Mouse (Mus musculus) ovary, adult 18-20 months (tissue): ENCODE measurements around the gene St14.

ENCODE experiments used
- DNase-seq: peaks from one replicate; pipeline ENCODE4 v3.0.0; 2022; ENCODE audit warnings: low spot score, mixed read lengths

The St14 gene

GRCm38 (mm10) chr9:31122464-31123030, 9.1 kb downstream of the St14 start:
- no peak for DNase-seq

DNA sequence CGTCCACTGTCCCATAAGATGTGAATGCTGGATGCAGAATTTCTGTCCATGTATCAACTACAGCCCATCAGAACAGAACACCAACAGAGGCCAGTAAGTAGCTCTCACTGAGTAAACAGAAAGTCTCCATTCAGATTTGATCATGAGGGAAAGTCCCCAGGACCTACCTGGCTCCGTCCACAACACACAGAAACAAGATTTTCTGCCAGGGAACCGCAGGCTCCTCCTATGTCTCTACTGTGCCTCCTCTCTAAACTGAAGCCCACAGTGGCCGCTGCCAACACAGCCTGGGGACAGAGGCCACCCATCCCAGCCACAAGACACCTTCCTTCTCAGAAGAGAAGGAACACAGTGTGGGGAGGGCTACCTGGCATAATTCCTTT, 11.1 kb downstream of the St14 start:
- no peak for DNase-seq

DNA sequence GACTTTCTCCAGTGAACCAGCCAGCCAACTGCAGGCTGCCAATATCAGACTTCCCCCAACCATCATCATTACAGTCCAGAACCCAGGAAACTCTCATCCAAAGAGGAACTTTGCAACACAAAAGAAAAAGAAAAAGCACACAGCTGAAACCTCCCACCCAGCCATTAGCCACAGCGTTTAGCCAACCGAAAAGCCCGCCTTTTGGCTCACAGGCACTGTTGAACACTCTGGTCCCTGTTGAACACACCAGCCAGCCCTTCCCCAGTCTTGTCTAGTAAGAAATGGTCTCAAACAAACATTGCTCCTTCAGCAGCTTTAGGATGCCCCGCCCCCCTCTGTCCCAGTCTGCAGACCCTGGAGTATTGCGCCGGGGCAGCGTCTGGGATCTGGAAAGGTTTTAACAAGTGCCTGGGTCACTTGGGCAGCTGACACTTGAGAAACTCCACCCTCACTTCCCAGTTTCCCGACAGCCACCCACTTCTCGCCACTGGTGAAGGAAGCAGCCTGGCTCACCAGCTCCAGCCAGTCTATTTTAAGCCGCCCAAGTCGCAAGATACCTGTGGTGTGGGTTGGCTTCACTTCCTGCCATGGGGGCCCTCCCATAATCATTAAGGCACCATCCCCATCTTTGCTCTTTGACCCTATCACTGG, 11.6 kb downstream of the St14 start:
- DNase-seq, result no peak

- no peak for DNase-seq
Observed at GRCm38 (mm10) chr9:31119405-31119804, 12.2 kb downstream of the St14 start.

- DNase-seq, result no peak
Observed at GRCm38 (mm10) chr9:31118520-31119298, 12.9 kb downstream of the St14 start.

DNA sequence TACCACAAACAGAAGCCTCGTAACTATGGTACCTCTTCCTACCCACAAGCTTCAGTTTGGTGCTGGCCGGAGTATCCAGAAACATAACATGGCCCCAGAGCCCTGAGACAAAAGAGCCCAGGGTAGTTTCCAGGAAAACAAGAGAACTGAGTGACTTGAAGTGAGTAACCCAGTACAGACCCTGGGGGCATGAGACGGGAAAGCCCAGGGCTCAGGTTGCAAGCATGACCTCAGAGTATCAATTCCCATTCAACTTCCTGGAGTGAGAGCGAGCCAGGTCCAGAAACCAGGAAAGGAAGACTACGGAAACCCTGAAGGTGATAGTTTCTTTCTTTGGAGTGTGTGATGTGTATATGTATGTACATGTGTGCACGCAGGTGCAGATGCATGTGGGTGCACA, 14.2 kb downstream of the St14 start:
- no peak for DNase-seq

- no peak for DNase-seq
Observed at GRCm38 (mm10) chr9:31117088-31117487, 14.6 kb downstream of the St14 start.

DNA sequence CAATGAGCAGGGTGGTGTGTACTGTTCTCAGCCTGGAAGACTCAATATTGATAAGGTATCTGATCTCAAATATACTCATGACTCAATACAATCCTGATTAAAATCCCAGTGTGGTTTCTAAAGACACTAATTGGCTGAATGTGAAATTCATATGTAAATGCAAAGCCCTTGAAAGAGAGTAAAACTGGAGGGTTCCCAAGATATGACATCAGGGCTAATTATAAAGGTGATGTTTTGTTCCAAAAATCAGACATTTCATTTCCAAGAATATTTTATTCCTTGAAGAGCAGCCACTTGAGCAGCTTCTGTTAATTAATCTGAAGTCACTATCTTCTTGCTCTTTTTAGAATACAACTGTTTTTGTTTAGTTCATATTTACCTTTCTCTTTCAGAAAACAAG, 16.1 kb downstream of the St14 start:
- no peak for DNase-seq

- DNase-seq, result no peak
Observed at GRCm38 (mm10) chr9:31108464-31108863, 23.2 kb downstream of the St14 start.

DNA sequence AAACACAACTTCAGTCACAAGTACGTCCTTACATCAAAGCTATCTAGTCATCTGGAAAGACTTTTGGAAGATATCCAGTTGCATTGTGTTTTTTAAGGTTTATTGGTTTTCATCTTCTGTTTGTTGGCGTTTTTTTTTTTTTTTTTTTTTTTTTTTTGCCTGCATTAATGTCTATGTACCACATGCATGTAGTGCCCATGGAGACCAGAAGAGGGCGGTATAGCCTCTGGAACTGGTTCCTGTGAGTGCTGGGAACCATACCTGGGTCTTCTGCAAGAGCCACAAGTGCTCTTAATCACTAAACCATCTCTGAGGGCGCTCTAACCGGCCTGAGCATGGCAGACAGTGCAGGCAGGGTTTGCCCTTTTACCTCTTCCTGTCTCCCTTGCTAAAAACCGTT, 33.5 kb downstream of the St14 start:
- DNase-seq, result no peak

GRCm38 (mm10) chr9:31097088-31098082, 34.3 kb downstream of the St14 start:
- no peak for DNase-seq

DNA sequence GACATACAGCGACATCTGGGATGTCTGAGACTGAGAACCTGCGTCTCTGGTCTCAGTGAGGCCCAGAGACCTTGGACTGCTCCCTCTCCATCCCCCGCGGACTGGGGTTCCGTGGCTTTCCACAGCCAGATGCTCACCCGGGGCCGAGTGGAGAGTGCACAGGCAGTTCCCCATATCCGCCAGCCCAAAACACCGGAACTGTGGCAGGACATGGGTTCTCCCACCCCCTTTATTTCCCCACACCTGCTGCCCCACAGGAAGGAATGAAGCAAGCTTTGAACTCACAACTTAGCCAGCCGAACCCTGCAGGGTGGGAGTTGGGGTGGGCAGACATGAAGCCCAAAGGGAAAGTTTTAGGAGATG, 38.8 kb downstream of the St14 start:
- no peak for DNase-seq

GRCm38 (mm10) chr9:31092111-31092832, 39.4 kb downstream of the St14 start:
- no peak for DNase-seq

DNA sequence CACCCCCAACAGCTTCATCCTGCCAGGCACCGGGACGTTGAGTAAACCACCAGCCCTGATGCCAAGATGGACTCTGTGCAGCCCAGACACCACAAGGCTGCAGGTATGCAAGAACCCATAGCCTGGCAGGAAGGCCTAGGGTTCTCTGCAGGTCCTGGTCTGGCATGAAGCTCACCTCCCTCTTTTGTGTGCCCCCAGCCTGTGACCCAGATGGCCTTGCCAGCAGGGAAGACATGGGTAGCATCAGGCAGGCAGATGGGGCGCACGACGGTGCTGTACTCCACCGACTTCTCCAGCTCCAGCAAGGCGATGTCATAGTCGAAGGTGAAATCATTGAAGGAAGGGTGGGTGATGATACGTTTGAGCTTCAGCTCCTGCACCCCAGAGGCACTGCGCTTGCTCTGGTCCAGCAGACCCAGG, 40.5 kb downstream of the St14 start:
- no peak for DNase-seq

DNA sequence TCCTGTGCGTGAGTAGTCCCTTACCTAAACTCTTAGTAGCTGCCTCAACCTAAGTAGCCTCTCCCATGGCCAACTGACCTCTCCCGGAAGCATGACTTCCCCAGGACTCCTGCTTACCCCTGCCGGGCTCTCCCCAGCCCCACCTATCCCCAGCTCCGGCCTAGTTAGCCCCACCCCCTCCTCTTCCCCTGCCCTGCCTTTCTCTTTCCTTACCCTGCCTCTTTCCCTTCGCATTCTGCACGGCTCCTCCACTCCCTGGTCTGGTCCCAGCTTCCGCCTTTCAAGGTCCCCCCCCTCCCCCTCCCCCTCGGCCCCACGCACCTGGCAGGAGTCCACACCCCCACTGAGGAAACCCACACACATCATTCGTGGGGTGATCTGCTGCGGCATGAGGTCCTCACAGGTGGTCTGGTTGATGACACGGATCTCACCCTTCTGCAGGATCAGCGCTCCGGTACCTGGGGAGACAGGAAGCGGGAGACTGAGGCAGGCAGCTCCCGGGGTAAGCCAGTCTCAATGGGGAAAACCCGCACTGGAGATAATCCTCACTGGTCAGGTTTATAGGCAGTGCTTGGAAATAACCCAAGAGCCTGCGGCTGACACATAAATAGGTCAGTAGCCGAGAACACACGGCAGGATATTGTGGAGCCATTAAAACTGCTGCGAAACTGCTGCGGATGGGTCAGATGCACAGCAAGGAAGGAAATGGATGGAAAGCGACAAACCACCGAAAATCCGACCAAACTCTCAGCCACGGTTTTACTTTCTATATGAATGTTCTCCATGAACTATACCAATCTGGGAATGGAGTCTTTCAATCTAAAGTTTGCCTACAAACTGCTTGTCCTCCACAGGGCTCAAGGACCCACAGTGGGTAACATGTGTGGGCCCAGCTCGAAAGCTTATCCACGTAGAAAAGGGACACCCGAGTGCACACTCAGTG, 41.3 kb downstream of the St14 start:
- DNase-seq, result no peak

GRCm38 (mm10) chr9:31089541-31089940, 42.1 kb downstream of the St14 start:
- DNase-seq, result no peak

DNA sequence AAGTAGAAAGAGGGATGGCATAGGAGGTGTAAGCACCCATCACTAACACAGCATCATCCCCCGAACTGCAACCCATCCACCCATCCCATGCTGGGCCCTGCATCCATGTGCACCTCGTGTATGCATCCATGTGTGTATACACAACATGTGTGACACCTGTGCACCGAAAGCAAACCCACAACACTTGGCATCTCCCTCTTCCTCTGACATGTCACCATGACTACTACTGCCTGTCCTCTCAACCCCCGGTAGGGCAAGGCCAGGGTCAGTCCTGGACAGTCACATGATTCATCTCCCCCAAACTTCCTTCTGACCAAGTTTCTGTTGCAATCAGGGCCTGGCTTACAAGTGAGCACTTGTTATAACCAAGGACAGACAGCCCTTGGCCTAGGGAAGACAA, 42.8 kb downstream of the St14 start:
- DNase-seq, result no peak

DNA sequence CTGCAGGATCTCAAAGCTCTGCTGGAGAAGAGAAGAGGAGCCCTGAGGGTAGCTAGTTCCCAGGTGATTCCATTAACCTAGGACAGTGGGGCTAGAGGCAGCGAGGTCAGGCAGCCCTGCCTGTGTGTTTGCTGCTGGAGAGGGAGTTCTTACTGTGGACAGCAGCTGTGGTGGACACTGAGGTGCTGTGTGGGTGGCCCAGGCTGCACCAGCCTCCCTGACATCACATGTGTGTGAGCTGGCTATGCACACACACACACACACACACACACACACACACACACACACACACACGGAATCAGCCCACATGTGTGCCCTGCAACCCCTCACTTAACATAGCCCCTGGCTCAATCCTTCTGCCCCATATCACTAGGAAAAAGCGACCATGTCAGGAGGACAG, 43.5 kb downstream of the St14 start:
- DNase-seq, result no peak

DNA sequence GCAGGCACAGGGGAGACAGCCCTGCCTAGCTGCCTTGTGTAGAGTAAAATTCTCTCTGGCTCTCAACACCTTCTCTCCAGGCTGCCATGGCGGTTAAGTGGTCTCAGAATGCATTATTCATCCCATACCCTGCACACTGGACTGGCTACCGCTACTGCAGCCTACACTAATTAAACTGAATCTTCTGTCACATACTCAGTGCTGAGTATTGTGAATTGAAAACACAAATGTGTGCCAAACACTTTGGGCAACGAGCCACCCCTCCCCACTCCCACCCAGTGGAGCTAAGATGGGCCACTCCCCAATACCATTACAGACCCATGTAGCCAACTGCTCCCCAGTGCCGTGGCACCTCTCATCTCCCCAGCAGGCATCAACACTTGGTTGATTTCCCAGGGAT, 44.2 kb downstream of the St14 start:
- no peak for DNase-seq

DNA sequence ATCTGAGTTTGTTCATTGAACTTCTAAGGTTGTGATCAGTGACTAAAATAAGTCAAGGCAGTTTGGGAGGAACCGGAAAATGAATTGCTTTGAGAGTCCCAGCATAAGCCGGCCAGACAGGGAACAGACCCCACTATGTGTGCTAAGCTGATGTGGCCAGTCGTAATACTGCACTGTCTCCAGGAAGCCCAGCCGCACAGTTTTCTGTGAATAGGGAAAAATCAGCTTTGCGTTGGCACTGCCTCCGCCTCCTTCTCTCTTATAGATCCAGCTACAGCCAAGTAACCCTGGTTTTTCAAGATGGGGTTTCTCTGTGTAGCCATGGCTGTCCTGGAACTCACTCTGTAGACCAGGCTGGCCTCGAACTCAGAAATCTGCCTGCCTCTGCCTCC, 44.9 kb downstream of the St14 start:
- DNase-seq, result no peak
